Mouse (Mus musculus) brain, embryonic 14.5 days (tissue): ENCODE data around the gene Cops7a.

ENCODE experiments used
- CTCF ChIP-seq: fragments of 200-500 bp; IDR thresholded peaks from 2 replicates; pipeline ENCODE4 v1.5.1; 2012; ENCODE audit warnings: inconsistent platforms, mild to moderate bottlenecking, moderate library complexity, borderline replicate concordance; ENCODE audit not compliant: insufficient read depth, insufficient read length; ENCODE audit errors: extremely low read depth
- POLR2A ChIP-seq: fragments of 200-500 bp; IDR thresholded peaks from 2 replicates; pipeline ENCODE4 v1.6.1; 2012; ENCODE audit warnings: mild to moderate bottlenecking, inconsistent platforms, borderline replicate concordance; ENCODE audit not compliant: poor library complexity, insufficient read depth, insufficient read length, severe bottlenecking; ENCODE audit errors: extremely low read depth

- no peak for TF ChIP-seq CTCF
- no peak for TF ChIP-seq POLR2A
Observed at GRCm38 (mm10) chr6:124953991-124954715, 11.2 kb downstream of the Cops7a start.
